Mouse (Mus musculus): Measurements from ENCODE around the gene Frmpd1.

Frmpd1 gene

GRCm38 (mm10) chr4:45331139-45331538 lies 146.5 kb downstream of the Frmpd1 start:
- CTCF ChIA-PET, result no interaction called here

GRCm38 (mm10) chr4:45332466-45332865 lies 147.8 kb downstream of the Frmpd1 start:
- CTCF ChIA-PET, result no interaction called here

Data from spleen, embryonic (tissue).